Mouse (Mus musculus): ENCODE results near the gene Robo2.
"Not testable (repeated sequence)": the region's sequence is repeated elsewhere in the genome, so short reads cannot be mapped to it uniquely, and the experiment has no call there.

The Robo2 gene

GRCm38 (mm10) chr16:74200024-74200703 is 211.5 kb downstream of the Robo2 start:
- DNase-seq, result no peak

DNA sequence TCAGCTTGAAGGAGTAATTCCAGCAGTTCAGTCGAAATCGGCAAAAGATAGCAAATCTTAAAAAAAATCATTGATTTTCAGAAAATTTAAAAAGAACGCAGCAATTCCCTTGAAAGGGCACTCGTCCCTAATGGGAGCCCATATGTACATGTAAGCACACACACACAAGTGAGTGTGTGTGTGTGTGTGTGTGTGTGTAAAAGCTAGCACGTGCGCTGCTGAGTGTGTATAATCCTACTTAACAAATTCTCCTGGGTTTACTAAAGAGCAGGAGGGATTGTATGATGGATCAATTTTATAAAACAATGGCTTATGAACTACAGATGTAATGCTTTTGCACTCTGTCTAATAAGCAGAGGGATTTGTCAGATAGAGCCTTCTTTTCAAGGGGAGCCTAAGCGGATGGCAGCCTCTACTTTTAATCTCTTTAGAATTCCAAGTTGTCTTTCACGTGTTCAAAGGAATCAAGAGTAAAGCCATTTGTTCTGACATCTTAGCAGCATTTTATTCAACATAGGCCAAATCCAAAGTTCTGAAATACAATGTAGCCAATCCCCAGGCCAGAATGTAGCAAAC is 218.6 kb downstream of the Robo2 start:
- DNase-seq, result no peak

- DNase-seq, result no peak
Observed at GRCm38 (mm10) chr16:74191621-74192020, 220.0 kb downstream of the Robo2 start.

- DNase-seq, result peak in 1 of 2 experiments; percentile 16
Observed at GRCm38 (mm10) chr16:74182509-74183113, 229.0 kb downstream of the Robo2 start.

- DNase-seq, result no peak
Observed at GRCm38 (mm10) chr16:74172673-74173072, 239.0 kb downstream of the Robo2 start.

GRCm38 (mm10) chr16:74169642-74170041 is 242.0 kb downstream of the Robo2 start:
- no peak for DNase-seq

DNA sequence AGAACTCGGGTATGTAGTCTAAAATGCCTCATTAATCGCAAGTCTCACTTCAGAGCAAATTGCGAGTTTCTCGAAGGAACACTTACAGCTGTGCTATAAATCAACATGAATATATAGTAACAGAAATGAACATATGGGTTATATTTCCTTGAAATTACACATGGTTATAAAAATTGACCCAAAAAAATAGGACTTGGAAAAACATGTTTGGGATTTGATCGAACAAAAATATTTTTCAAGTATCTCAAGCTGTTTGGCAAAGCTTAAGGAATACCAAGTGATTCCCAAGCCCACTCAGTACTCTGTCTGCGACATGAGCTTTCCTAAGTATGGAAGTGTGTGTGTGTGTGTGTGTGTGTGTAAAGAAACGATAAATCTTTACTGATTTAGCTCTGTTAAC is 242.5 kb downstream of the Robo2 start:
- no peak for DNase-seq

GRCm38 (mm10) chr16:74167832-74168231 is 243.8 kb downstream of the Robo2 start:
- peak in 1 of 2 experiments; percentile 3 for DNase-seq

GRCm38 (mm10) chr16:74162041-74162440 is 249.6 kb downstream of the Robo2 start:
- DNase-seq, result no peak

GRCm38 (mm10) chr16:74159189-74159588 is 252.4 kb downstream of the Robo2 start:
- no peak for DNase-seq

- DNase-seq, result no peak
Observed at GRCm38 (mm10) chr16:74136181-74136580, 275.4 kb downstream of the Robo2 start.

GRCm38 (mm10) chr16:74132833-74133232 is 278.8 kb downstream of the Robo2 start:
- peak; percentile 41 to 61 for DNase-seq

- DNase-seq, result no peak
Observed at GRCm38 (mm10) chr16:74131370-74131769, 280.3 kb downstream of the Robo2 start.

DNA sequence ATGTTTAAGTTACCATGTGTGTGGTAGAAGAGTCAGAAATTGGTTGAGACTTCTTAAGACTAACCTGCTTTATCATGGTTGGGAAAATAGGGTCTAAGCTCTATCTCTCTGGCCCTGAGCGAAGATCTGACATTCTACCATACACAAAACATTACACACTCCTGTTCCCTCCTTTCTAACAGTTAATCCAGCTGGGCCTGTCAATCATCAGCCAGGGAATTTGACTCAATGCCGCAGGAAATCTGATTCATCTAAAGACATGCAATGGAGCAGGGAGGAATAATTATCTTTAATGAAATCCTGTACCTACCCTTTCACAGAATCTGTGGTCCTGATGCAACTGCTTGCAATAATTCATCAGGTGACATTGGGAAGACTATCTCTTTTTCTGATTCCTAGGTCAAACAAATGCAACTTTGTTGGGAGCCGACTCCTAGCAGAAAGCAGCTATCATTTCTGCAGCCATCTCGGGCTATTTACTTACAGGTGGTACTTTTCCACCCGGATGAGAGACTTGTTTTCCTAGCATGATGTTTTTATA is 283.1 kb downstream of the Robo2 start:
- DNase-seq, result no peak

DNA sequence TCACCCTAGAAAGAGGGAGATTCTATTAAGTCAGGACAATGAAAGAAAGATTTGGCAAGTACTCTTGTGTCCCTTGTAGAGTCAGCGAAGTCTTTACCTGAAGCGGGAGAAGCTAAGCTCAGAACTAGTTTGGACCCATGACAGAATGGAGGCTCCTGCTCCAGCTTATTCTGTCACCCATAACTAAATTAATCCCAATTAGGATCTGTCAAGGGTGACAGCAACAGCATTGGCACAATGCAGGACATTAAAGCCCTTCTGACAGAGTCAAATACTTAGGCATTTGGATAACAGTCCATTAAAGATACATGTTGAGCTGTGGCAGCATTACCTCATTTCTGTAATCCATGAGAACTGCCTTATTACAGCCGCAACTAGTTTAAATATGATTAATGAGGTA is 298.5 kb downstream of the Robo2 start:
- DNase-seq, result no peak

DNA sequence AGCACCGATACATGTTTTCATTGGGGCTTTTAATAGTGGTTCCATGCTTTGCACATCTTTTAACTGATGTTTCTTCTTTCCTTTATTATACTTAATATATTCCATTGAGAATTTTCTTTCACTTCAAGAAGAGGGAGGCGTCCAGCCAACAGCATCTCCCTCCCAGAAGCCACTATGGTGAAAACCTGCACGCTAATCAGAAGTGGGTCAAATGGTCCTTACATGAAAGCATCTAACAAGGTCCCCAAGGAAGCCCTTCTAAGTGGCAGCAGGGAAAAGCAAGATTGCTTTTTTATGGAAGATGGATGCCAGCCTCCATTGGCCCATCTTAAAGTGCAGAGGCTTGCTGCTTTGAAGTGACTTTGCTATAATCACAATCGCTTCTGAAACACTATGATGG is 300.5 kb downstream of the Robo2 start:
- no peak for DNase-seq

DNA sequence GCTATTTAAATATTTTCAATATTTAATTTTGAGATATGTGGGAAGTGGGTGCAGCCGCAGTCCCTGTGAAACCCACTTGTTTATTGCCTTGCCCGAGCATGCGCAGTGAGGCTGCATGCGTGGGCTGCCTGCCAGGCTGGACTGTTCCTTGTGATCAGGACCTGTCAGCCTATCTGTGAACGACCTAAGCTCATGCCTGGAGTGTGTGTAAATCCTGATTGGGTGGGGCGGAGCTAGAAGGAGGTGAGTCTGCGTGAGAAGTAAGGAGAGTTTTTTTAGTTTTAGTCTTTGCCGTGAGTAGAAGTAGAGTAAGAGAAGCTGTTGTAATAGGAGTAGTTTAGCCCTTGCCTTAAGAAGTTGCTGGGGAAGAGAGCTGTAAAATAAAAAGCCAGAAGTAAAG is 307.2 kb downstream of the Robo2 start:
- DNase-seq, result not testable (repeated sequence)

DNA sequence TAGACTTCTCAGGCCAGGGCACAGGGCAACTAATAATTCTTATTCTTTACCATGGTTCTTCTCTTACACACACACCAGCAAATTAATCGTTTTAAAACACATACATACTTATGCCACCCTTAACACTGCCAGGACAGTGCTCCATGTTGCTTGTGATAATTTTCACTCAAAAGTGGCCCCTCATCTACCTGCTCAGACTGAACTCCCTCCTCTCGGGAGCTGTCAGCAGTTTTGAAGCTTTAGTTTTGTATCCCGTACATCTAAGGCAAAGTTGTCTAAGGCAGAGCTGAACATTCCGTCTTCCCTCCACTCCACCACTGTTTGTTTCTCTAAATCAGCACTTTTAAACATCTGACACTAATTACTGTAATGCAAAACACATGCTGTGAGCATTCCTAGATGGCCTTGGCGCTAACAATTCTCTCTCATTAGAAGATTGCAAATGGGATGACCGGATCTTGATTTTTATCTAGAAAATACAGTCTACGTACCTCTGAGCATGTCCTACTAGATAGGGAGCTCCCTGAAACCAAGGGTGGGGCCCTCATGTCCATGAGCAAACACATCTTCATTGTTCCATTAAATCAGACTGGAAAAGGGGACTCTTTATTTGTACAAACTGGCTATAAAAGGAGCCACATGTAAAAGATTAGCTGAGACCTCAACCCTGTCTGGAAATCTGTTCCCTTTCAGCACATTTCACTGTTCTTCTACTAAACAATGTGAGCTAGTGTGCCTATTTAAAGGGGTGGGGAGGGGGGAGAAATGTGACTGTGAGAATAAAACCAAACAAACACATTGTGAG is 318.4 kb downstream of the Robo2 start:
- no peak for DNase-seq

- no peak for DNase-seq
Observed at GRCm38 (mm10) chr16:74089951-74090350, 321.7 kb downstream of the Robo2 start.

- no peak for DNase-seq
Observed at GRCm38 (mm10) chr16:74084188-74084587, 327.4 kb downstream of the Robo2 start.

DNA sequence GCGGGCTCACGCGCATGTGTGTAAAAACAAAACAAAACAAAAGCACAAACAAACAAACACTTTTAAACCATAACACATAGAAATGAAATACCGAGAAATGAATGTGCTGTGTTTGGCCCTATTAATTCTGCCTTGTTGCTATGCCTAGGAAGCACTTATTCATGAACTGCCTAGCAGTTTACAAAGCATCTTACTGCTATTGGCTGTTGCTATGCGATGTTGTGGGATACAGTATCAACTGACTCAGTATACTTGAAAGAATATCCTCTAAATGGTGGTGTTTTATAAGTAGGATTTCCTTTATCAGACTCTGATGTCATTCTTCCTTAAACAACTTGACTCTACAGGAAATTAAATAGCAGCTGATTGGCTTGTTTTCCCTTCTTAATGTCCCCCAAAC is 339.0 kb downstream of the Robo2 start:
- no peak for DNase-seq

DNA sequence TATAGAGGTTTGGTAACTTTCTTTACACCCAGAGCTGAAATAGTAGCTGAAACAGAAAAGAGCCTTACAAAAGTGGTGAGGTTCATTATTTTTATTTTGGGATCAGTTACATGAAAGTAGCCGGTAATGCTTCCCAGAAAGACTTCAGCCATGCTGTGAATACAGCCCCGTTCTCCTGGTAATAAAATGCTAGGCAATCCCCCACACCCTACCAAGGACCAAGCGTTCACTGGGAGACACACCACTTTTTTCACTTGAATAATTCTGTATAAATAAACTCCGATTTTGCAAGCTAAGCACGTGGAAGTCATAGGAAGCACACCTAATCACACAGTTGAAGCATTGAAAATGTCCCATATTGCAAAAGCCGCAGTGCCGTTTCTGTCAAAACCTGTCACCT is 341.0 kb downstream of the Robo2 start:
- no peak for DNase-seq

- DNase-seq, result no peak
Observed at GRCm38 (mm10) chr16:74065958-74066357, 345.7 kb downstream of the Robo2 start.
